Mouse (Mus musculus) kidney, adult 18-20 months (tissue): ENCODE measurements at regions not wholly inside any gene's neighbourhood (a gene's known extent, or its start where the extent isn't known, plus 50 kb on each side); places are given as distances from the start of the nearest gene placed in this dataset.

Experiments used
- DNase-seq: peaks from one replicate; pipeline ENCODE4 v3.0.0; 2021

GRCm38 (mm10) chr16:93182656-93183055 is 356.7 kb upstream of the Runx1 start:
- no peak for DNase-seq

DNA sequence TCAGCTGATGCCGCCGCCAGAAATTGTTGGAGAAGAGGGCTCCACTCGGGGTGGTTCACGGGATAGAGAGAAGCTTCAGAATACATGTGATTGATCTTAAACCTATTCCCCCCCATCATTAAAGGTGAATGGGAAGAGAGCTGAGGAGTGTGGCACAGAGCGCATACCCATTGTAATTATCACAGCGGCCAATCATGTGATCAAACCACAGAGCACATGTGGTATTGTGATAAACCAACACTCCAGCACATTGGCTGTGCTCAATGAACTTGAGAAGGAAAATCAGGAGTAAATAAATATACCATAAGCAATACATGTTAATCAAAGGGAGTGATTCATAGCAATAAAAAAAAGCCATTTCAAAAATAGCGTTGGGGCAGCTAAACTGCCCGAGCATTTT is 355.5 kb upstream of the Runx1 start:
- no peak for DNase-seq

DNA sequence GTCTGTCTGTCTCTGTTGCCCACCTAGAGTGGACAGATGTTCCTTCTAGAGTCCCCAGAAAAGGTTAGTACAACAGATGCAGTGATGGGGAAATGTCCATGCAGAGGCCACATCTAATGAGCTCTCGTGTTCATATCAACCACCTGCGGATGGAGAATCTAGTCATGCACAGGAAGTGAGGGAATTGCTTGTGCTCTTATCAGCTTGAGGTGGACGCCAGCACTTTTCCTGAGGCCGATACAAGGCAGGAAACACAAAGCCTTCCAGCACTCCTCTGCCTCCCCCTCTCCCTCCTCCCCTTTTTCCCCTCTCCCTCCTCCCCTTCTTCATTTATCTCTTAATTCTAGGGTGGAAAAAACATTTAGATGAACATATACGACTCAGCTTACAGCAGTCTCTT is 354.3 kb upstream of the Runx1 start:
- no peak for DNase-seq

GRCm38 (mm10) chr16:93166667-93167066 is 340.7 kb upstream of the Runx1 start:
- no peak for DNase-seq

DNA sequence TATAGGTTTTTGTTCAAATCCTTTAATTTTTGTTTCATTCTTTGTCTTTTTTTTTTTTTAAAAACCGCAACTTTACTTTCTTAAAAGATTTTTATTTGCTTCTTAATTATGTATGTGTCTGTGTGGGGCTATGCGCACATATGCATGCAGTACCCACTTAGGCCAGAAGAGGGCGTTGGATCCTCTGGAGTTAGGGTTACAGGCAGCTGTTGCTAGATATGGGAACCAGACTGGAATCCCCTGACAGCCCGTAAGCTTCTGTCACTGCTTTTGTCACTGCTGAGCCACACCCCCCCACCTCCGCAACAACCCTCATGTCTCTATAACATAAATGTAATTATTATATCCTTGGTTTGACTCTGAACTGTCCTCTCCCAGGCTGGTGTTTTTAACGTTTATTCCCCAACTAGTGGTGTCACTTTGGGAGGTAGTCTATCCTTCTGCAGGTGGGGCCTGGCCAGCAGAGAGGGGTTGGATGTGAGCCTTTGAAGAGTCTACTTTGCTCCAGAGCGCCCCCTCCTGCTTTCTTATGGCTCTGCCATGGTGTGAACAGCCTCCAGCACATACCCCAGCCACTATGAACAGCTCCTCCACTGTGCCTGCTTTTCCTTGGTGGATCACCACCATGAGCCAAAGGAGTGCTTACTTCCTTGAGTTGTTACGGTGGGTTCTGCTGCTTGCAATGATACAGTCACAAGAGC is 332.7 kb upstream of the Runx1 start:
- no peak for DNase-seq

- no peak for DNase-seq
These were observed 327.8 kb upstream of the Runx1 start for GRCm38 (mm10) chr16:93153545-93154329.

- no peak for DNase-seq
These were observed 327.0 kb upstream of the Runx1 start for GRCm38 (mm10) chr16:93152765-93153489.

- DNase-seq: no peak
These were observed 326.1 kb upstream of the Runx1 start for GRCm38 (mm10) chr16:93152057-93152456.

DNA sequence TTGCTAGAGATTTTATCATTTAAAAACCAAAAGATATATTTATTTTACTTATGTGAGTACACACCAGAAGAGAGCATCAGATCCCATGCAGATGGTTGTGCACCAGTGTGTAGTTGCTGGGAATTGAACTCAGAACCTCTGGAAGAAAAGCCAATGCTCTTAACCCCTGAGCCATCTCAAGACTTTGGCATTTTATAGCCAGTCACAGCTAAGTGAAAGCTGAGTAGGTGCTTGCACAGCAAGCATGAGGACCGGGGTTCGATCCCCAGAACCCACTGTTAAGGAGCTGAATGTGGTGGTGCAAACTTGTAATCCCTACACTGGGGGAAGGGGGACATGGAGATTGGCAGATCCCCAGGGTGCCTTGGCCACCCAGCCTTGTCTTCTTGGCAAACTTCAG is 325.7 kb upstream of the Runx1 start:
- no peak for DNase-seq

- no peak for DNase-seq
These were observed 324.5 kb upstream of the Runx1 start for GRCm38 (mm10) chr16:93150451-93150850.

DNA sequence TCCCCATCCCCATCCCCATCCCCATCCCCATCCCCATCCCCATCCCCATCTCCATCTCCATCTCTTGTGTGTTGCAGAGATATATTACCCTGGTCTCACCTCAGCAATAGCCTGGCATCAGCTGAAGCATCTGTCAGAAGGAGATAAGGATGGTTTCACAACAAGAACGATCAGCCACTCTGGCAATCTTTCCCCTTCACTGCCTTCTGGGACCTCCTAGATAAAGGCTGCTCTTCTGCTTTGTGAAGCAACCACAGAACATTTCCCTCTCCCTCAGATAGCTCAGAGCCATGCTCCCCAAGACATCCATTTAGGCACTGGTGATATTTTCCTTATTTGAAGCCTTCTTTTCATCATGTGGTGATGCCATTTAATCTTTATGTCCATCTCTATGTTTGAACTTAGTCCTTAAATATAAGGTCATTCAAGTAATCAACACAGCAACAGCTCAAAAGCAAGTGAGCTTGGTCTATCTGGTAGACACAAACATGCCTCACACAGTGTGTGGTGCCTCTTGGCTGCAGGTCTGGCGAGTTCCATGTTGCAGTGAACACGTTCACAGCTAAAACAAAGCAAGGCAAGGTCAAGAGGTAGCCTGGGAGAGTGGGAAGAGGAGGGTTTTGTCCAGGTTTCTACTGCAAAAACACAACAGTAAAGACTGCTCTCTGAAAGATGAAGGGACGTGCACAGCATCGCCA is 321.7 kb upstream of the Runx1 start:
- no peak for DNase-seq

- no peak for DNase-seq
These were observed 320.9 kb upstream of the Runx1 start for GRCm38 (mm10) chr16:93146812-93147211.

DNA sequence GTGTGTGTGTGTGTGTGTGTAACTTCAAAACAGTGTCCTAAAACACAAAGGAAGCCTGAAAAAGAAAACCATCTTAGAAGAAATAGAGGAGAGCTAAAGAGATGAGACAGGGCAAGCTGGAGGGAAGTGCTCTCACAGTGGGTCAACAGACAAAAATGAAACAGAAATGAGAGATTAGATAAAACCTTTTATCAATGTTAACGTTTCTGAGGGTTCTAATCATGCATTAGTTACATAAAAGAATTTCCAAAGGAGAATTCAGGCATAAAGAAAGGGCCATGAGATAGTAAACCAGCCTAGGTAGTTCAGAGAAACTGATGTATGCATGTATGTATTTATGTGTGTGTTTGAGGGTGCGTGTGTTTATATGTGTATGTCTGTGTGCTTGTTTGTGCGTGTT is 319.7 kb upstream of the Runx1 start:
- no peak for DNase-seq

DNA sequence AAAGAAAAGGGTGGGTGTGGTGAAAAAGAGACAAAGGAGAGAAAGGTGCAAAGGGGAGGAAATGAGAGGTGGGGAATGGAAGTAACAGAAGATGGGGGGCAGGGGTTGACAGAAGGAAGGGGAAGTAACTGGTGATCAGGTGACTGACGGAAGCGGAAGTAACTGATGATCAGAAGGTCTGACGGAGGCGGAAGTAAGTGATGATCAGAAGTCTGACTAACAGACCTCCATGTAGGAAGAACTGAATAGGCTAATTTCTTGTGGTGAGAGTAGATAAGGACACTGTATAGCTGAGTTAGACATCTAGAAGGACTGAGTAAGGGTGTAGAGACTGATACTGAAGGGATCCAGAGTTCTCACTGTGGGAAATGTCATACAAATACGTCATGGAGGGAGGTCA is 318.1 kb upstream of the Runx1 start:
- no peak for DNase-seq

DNA sequence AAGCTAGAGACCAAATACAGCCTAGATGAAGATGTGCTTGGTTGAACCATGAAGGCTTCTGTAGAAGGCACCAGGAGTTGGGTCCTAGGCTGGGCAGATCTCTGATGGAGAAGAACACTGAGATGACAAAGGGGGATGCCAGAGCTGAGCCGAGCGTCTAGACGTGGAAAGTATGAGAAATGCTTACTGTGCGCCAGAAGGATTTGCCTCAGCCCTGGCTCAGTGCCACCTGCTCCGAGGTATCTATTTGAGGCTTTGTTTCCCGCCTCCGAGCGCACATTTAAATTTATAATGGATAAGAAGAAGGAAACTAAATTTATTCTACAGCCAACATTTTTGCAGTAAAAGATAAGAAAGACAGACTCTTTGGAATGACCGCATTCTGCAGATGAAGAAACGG is 317.2 kb upstream of the Runx1 start:
- DNase-seq: no peak

- DNase-seq: no peak
These were observed 316.0 kb upstream of the Runx1 start for GRCm38 (mm10) chr16:93141967-93142366.

DNA sequence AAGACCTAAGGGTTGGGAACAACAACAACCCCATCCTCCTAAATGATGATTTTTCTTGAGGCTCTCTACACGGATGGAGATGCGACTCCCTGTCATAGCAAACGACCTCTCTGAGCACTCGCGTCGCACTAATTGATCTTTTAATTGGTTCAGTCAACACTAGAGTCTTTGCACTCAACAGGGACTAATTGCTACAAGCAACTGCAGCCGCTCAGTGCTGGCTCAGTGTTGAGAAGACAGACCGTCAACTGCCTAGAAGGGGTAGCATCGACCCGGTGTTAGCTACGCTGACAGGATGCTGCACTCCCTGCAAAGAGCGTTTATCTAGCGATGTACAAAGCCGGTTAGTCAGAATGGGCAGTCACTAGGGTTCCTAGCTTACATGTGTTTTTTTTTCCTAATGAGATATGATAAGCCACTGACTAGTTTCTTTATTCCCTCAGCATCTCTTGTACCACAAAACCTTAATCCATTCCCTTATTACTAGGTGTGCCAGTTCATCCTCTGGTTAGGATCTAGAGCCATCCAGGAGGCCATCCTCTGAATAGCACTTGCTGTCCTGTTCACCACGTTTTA is 314.7 kb upstream of the Runx1 start:
- DNase-seq: no peak

- DNase-seq: no peak
These were observed 311.3 kb upstream of the Runx1 start for GRCm38 (mm10) chr16:93137249-93137648.

DNA sequence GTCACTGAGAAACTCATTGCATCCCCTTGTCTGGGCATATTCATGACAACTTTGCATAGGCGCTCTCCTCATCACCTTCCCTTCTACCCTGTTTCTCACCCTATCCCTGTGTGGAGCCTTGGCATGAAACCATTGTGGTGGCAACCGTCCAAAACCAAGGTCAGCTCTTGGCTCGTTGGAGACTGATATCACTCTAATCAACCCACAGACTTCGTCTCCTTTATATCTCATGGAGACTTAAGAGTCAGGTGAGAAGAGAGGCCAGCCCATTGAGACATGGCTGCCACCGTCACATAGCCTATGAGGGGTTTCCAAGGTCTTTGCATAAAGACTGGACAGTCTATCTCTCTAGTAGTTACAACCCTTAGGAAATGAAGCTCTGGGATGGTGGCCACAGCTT is 305.5 kb upstream of the Runx1 start:
- no peak for DNase-seq

DNA sequence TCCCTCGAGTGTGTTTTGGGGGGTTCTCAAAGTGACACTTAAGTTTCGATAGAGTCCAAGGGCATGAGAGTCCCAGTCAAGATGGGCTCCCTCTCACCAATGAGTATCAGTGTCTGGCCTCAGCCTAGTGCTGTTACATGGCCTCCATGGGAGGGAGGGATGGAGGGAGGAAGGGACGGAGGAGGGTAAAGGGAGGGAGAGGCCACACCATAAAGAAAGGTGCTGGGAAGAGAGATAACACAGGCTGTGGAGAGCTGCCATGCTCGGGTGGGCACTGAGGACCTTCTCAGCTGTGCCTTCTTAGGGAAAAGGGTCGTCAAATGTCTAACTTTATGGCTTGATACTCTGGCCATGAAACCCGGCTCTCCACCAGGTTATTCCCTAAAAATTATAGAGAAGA is 304.7 kb upstream of the Runx1 start:
- DNase-seq: no peak

DNA sequence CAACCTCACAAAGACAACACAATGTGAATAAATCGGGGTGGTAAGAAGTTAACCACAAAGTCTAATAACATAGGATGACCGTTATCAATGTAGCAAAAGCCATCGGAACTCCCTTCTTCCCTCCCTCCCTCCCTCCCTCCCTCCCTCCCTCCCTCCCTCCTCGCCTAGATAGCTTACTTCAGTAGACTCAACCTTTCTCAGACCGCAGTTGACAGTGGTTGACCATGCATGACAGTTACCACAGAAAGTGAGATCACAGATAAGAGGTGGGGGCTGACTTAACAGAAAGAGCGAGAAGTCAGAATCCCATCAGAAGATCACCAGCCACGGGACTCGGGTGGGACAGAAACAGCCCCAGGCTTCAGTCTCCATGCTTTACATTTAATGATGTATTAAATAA is 297.8 kb upstream of the Runx1 start:
- DNase-seq: no peak

- no peak for DNase-seq
These were observed 290.4 kb upstream of the Runx1 start for GRCm38 (mm10) chr16:93116111-93116969.
